Comparison of ENCODE assay signal across 8 mouse cellular contexts in genomic region chr16:37617695-37618094, GRCm38 (mm10). TPM values are rescaled to one million over a fixed set of nuclear protein-coding genes. Genes with fewer than 3 reads are reported as not detected.
DNase-seq lines count a peak whose midpoint lies in the region; ATAC-seq and TF ChIP-seq lines count a peak whose summit lies in the region.

No protein-coding gene starts in this region.

- no peak for ATAC-seq in kidney, embryonic 14.5 days (ENCODE audit: low FRiP score, low TSS enrichment)
- ATAC-seq in lung, postnatal 0 days = no peak

- 22% methylated on average over 3 of the region's 3 CpGs for WGBS in kidney, embryonic 14.5 days
- WGBS in lung, postnatal 0 days = 27% methylated on average over 3 of the region's 3 CpGs

- H3K36me3 ChIP-seq in kidney, embryonic 14.5 days (ENCODE audit: control insufficient read depth, insufficient read depth, low read length) = no peaks in the 10 kb centered on the region
- no peaks in the 10 kb centered on the region for H3K36me3 ChIP-seq in lung, postnatal 0 days (ENCODE audit: insufficient read depth, low read length)

- no peak for TF ChIP-seq EP300 in lung, postnatal 0 days (IDR thresholded peaks at IDR 0.05)

- no peak for TF ChIP-seq CTCF in lung, postnatal 0 days (IDR thresholded peaks at IDR 0.05)

- H3K4me3 ChIP-seq in kidney, embryonic 14.5 days (ENCODE audit: low read length) = no peak overlapping the region
- H3K4me3 ChIP-seq in lung, postnatal 0 days (ENCODE audit: low read depth, low read length) = no peak overlapping the region

- peak; percentile 22 for DNase-seq in kidney, postnatal 10 days
- peak; percentile 26 for DNase-seq in forelimb bud, embryonic 11.5 days (ENCODE audit: low read depth, low spot score)
- peak; percentile 51 for DNase-seq in left cerebral cortex, adult 11 months (ENCODE audit: low spot score)
- DNase-seq in retina, postnatal 1 day = peak; percentile 24
- DNase-seq in lung, postnatal 0 days (ENCODE audit: low spot score) = no peak
- no peak for DNase-seq in natural killer cell, adult 2 months (ENCODE audit: low spot score in 2 of 2)
- no peak for DNase-seq in T-cell, adult 2 months (ENCODE audit: low spot score)

- no peaks in the 10 kb centered on the region for H3K9me3 ChIP-seq in kidney, embryonic 14.5 days (ENCODE audit: control insufficient read depth, low read length)
- H3K9me3 ChIP-seq in lung, postnatal 0 days (ENCODE audit: low read length) = no peaks in the 10 kb centered on the region

- H3K27ac ChIP-seq in kidney, embryonic 14.5 days (ENCODE audit: low read depth, low read length) = no peak overlapping the region
- no peak overlapping the region for H3K27ac ChIP-seq in lung, postnatal 0 days (ENCODE audit: low read length)

- no peak overlapping the region for H3K9ac ChIP-seq in kidney, embryonic 14.5 days (ENCODE audit: low read depth, low read length)
- no peak overlapping the region for H3K9ac ChIP-seq in lung, postnatal 0 days (replicated peaks; ENCODE audit: low read depth)

- H3K4me2 ChIP-seq in kidney, embryonic 14.5 days (replicated peaks; ENCODE audit: low read depth, low read length) = no peak overlapping the region
- H3K4me2 ChIP-seq in lung, postnatal 0 days (replicated peaks; ENCODE audit: low read depth, low read length) = no peak overlapping the region

- no peaks in the 10 kb centered on the region for H3K27me3 ChIP-seq in kidney, embryonic 14.5 days (ENCODE audit: control insufficient read depth, insufficient read depth, low read length)
- H3K27me3 ChIP-seq in lung, postnatal 0 days (replicated peaks; ENCODE audit: insufficient read depth, low read length) = no peaks in the 10 kb centered on the region

- H3K4me1 ChIP-seq in kidney, embryonic 14.5 days (ENCODE audit: control insufficient read depth, insufficient read depth, low read length) = peaks cover 4% of the 10 kb centered on the region; the same call in 1 of the 2 replicates
- H3K4me1 ChIP-seq in lung, postnatal 0 days (ENCODE audit: insufficient read depth, low read depth, low read length) = no peaks in the 10 kb centered on the region

RNA-seq across cellular contexts. Expression of gene Ndufb4, which starts 36.6 kb away (rescaled TPM):
- polyA plus RNA-seq in kidney, embryonic 14.5 days (2014; fragmentation: Nextera tagmentation; extraction: Ambion mirVana) = 58.1 and 71.9 TPM in 2 replicates
- polyA plus RNA-seq in lung, postnatal 0 days (2015; fragmentation: Nextera tagmentation; extraction: Ambion mirVana) = 70.3 and 74.1 TPM in 2 replicates

RNA-seq across cellular contexts. Expression of gene Hgd, which starts 37.7 kb away (rescaled TPM):
- polyA plus RNA-seq in kidney, embryonic 14.5 days (2014; fragmentation: Nextera tagmentation; extraction: Ambion mirVana) = 0.26 and 0.53 TPM in 2 replicates
- 0.20 and 0.48 TPM in 2 replicates for polyA plus RNA-seq in lung, postnatal 0 days (2015; fragmentation: Nextera tagmentation; extraction: Ambion mirVana)

Comparison
In these comparisons a context has a peak if more than half of its experiments do, and no peak if none do; other contexts are left out.
1. DNase-seq: peak in kidney, postnatal 10 days (single experiment), forelimb bud, embryonic 11.5 days (single experiment), left cerebral cortex, adult 11 months (single experiment) and retina, postnatal 1 day (single experiment); none in lung, postnatal 0 days (single experiment), natural killer cell, adult 2 months (0 of 2) and T-cell, adult 2 months (single experiment).